Mouse (Mus musculus) heart, postnatal 25 days (tissue): ENCODE data around the gene Lrrc15. TPM values are rescaled to one million over a fixed set of nuclear protein-coding genes. Genes with fewer than 3 reads are reported as not detected.

Experiments
- DNase-seq: peaks from one replicate; pipeline ENCODE4 v3.0.0; 2022; ENCODE audit warnings: low spot score
- intact Hi-C: fragments of 180-260 bp; cut with DNase I; formaldehyde crosslinking; loops from one replicate; pipeline ENCODE4 v1.15.1; 2025
- total RNA-seq, 2 experiments: library from RNA; stranded (reverse); gene quantifications; 2 replicates each; pipeline ENCODE4 v1.2.3; 2021

The Lrrc15 gene
- total RNA-seq, 2 experiments from 2014 or later, result 0.08 TPM

DNA sequence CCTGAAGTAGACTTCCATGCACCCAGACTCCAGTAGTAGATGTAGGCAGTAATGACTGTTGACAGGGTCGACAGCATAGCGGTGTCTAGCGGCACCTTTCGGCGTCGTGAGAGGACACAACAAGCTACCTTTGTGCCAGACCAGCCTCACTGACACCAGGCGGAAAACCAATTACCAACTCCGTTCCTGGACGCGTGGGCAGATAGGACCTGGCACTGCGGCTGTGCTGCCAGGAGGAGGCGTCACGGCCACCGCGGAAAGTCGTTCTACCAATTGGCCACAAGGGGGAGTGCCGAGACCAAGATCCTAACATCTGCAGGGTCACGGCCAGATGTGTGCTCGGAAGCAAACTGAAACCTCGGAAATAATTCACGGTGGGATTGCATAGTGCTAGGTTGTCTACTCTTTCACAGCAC is 31.0 kb downstream of the Lrrc15 start:
- DNase-seq, result peak; percentile 66
- intact Hi-C loops, result loop anchor here (1.0 to 5.0 kb wide), 3 partner anchors 62 to 280 kb away; no protein-coding TSS in a partner anchor

DNA sequence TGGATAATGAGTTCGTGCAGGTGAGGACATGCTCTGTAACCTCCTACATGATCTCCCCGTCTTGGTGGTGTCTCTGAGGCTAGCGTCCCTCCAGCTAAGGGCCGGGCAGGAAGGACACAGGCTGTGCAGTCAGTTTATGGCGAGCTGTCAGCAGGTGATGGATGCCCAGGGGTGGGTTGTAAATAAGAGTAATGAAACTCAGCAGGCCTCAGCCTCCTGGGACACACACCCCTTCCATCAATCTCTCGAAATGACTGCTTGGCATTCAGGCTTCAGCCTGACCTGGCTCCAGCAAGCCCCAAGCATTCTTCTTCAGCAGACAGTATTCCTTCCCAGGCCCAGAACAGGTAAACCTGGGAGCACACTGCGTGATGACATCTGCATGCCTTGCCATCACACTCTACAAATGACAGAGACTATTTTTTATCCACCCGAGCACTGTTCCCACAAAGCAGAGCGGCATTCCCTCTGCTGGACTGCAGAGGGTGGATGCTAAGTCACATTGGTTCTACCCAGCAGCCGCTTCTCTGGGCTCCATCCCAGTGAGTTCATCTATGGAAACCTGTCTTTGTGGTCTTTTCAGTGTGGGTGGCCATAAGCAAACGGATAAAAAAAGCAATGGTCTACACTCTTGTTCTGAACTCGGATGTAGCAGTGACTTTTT is 38.9 kb downstream of the Lrrc15 start:
- DNase-seq, result no peak
- intact Hi-C loops, result no loop called here

DNA sequence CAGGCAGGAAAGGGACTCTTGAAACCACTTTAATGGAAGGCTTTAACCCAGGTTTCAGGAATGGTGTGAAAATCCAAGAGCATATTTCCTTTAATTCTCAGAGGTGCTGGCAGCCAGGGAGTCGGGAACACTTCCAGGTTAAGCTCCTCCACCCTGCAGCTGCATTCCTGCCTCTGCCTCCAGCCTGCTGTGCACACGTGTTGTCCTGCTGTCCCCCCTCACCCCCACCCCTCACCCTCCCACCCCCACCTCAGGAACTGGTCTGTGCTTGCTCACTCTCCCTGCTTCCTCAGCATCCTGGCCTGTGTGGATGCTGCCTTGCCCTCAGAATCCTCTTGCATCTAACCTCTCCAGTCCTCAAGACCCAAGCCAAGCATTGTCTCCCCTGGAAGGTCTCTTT is 41.4 kb downstream of the Lrrc15 start:
- no peak for DNase-seq
- intact Hi-C loops, result no loop called here

GRCm38 (mm10) chr16:30238791-30239190 is 44.3 kb downstream of the Lrrc15 start:
- intact Hi-C loops, result loop anchor here (5.0 kb wide), 1 partner anchor 611 kb away; no protein-coding TSS in a partner anchor
- no peak for DNase-seq

GRCm38 (mm10) chr16:30236091-30236699 is 46.9 kb downstream of the Lrrc15 start:
- intact Hi-C loops, result loop anchor here (1.0 to 5.0 kb wide), 4 partner anchors 45 to 609 kb away; no protein-coding TSS in a partner anchor
- peak; percentile 70 for DNase-seq

- DNase-seq, result no peak
- intact Hi-C loops, result loop anchor here (5.0 kb wide), 1 partner anchor 608 kb away; no protein-coding TSS in a partner anchor
Measured at GRCm38 (mm10) chr16:30235577-30235976, 47.5 kb downstream of the Lrrc15 start.

GRCm38 (mm10) chr16:30234636-30235546 is 48.2 kb downstream of the Lrrc15 start:
- intact Hi-C loops, result loop anchor here (5.0 kb wide), 1 partner anchor 608 kb away; no protein-coding TSS in a partner anchor
- no peak for DNase-seq

GRCm38 (mm10) chr16:30234077-30234476 is 49.0 kb downstream of the Lrrc15 start:
- no peak for DNase-seq
- intact Hi-C loops, result no loop called here

DNA sequence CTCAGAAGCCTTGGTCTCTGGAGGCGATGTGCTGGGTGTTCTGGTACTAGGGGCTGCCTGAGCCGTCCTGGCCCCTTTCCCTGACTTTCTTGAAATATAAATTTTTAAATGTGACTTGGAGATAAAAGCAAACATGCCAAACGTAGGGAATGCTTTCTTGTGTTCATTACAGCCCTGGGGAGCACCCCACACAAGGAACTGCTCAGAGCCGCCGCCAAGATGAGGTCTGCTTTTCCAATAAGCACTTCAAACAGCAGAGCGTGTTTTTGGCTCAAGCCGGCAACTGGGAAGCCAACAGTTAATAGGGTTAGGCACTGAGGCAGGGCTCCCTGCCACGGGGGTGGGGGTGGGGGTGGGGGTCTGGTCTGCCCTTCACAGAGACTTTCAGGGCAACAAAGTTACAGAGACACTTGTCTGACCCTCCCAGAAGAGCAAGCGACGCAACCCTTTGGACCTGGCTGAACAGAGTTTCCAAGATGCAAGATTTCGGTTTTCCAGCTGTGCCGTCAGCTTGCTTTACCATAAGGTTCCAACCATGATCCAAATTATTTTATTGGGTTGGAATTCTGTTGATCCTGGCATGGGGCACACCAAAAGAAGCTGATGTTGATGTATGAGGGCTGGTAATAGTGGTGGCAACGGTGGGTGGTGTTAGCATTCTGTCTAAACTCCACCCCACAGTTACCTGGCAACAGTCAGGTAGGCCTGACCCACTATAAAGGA is 51.0 kb downstream of the Lrrc15 start:
- DNase-seq, result no peak
- intact Hi-C loops, result no loop called here

- DNase-seq, result no peak
- intact Hi-C loops, result no loop called here
Measured at GRCm38 (mm10) chr16:30227352-30227751, 55.7 kb downstream of the Lrrc15 start.

DNA sequence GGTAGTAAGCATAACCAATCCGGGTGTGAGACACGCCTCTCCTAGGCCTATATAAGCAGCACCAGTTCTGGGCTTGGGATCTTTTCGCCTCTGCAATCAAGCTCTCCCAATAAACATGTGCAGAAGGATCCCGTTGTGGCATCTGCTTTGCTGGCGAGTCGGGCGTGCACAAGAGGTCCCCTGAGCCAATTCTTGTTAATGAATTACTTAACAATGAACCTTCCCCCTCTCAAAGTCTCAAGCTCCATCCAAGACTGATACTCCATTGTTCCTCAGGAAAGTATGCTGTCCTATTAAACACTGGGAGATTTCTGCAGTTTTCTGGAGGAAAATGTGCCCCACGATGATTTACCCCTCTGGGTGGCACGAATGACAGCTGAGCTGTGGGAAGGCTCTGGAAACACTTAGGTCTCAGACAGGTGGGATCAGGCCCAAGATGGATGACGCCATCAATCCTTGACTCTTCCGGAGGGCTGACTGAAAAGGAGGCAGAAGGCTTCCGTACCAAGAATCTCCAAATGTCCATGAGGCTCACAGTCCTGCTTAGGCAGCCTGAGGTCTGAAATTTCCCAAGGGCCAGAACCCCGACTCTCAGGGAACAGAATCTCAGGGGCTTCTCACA is 61.8 kb downstream of the Lrrc15 start:
- intact Hi-C loops, result no loop called here
- DNase-seq, result no peak

Other genes starting within 250 kb of the Lrrc15 start
- gene Hes1, start 218.9 kb downstream of the Lrrc15 start, total RNA-seq, result 10 to 100 TPM; 24.0 to 27.4 TPM
- gene Cpn2, start 15.8 kb downstream of the Lrrc15 start, total RNA-seq, result under 1 TPM in 1 of 2 experiments, not detected in 1; 0.11 TPM
- under 1 TPM; 0.21 to 0.56 TPM for gene Gp5, start 27.5 kb upstream of the Lrrc15 start, total RNA-seq
- gene Atp13a3, start 122.7 kb upstream of the Lrrc15 start, total RNA-seq, result 10 to 100 TPM; 52.4 to 61.6 TPM